Mouse (Mus musculus) forebrain, embryonic 16.5 days (tissue): ENCODE results near the gene Pacs1. TPM values are rescaled to one million over a fixed set of nuclear protein-coding genes. Genes with fewer than 3 reads are reported as not detected.
"Not testable (repeated sequence)": the region's sequence is repeated elsewhere in the genome, so short reads cannot be mapped to it uniquely, and the experiment has no call there.

Experiments
- ATAC-seq: fragments of 200-750 bp; cut with Nextera tagmentation; 2 replicates; pipeline ENCODE4 v1.8.0; 2017; ENCODE audit warnings: mild to moderate bottlenecking, moderate library complexity
- H3K27ac ChIP-seq: fragments of 300-500 bp; sonication (generic); 2 replicates; pipeline ENCODE4 v1.5.1; 2014; ENCODE audit warnings: low read length, control low read depth
- H3K27me3 ChIP-seq: fragments of 300-500 bp; sonication (generic); replicated peaks from 2 replicates; pipeline ENCODE4 v1.6.1; 2014; ENCODE audit warnings: low read length; ENCODE audit not compliant: control insufficient read depth, insufficient read depth
- H3K36me3 ChIP-seq: fragments of 300-500 bp; sonication (generic); 2 replicates; pipeline ENCODE4 v1.6.1; 2014; ENCODE audit not compliant: control insufficient read depth, insufficient read depth
- H3K4me1 ChIP-seq: fragments of 300-500 bp; sonication (generic); replicated peaks from 2 replicates; pipeline ENCODE4 v1.6.1; 2014; ENCODE audit warnings: low read length; ENCODE audit not compliant: control insufficient read depth, insufficient read depth
- H3K4me2 ChIP-seq: fragments of 300-500 bp; sonication (generic); 2 replicates; pipeline ENCODE4 v1.6.1; 2014; ENCODE audit warnings: mild to moderate bottlenecking, low read length, control low read depth
- H3K4me3 ChIP-seq: fragments of 300-500 bp; sonication (generic); replicated peaks from 2 replicates; pipeline ENCODE4 v1.5.1; 2014; ENCODE audit warnings: mild to moderate bottlenecking, low read length, control low read depth
- H3K9ac ChIP-seq: fragments of 300-500 bp; sonication (generic); replicated peaks from 2 replicates; pipeline ENCODE4 v1.6.1; 2014; ENCODE audit warnings: low read depth, low read length, control low read depth
- H3K9me3 ChIP-seq: fragments of 300-500 bp; sonication (generic); 2 replicates; pipeline ENCODE4 v1.6.1; 2016; ENCODE audit warnings: low read length; ENCODE audit not compliant: control insufficient read depth
- WGBS: fragments of 180-500 bp; shearing (Covaris S2); extraction: QIAGEN DNeasy Blood & Tissue Kit; methylation state at CpG from one replicate; pipeline ENCODE4 v1.1.7; 2014; 5-methylcytosine and 5-hydroxymethylcytosine counted together
- microRNA-seq: library from miRNA; unstranded; fragments of <30 nt; microRNA quantifications from one replicate; pipeline ENCODE4, GENCODE M21; 2017
- polyA plus RNA-seq: library from polyadenylated mRNA; unstranded; fragments of >200 nt; fragmentation: Nextera tagmentation; extraction: Ambion mirVana; gene quantifications from 2 replicates; pipeline ENCODE4 v1.2.1, GENCODE M21; 2015

Gene Pacs1
- polyA plus RNA-seq, 1 experiment from 2014 or later = 39.1 TPM

DNA sequence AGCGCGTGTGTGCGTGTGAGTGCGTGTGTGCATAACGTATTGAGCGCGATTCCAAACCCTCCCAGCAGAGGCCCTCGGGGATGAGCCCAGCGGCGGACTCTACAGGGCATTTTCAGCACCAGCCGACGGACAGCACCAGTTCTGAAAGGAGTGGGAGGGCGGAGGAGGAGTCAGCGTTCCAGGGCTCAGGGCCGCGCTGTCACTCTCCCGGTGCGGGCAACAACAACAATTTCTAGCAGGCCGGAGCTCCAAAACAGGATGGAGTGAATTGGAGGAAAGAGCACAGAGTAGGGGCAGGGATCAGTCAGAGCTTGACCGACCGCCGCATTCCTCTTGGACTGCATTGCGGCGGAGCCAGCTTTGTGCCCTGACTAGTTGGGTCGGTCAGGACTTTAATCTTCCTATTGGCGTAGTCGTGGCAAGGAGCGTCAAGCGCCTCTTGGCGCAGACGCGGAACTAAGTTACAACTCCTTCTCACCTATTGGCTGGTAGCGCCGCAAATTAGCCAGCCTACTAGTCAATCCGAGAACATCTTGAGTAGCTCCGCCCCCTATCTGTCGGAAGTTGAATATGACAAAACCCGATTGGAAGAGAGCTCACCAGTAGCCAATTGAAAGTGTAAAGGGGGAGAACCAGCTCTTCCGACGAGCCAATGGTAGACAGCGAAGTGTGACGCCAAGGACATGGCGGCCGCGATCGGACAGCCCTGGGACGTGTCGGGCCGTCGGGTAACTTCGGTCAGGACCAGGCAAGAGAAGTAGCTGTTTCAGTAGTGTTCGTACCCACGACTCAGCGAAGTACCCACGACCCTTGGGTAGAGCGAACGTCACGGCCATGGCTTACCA is 184.8 kb downstream of the Pacs1 start, which contains the start of gene Yif1a:
Yif1a (plus strand) TSS at position 655 of the 845 bp plus-strand sequence.
- WGBS = under 1% methylated on average over 58 of the region's 58 CpGs
- peaks cover 29% of the 10 kb centered on the region for H3K27me3 ChIP-seq

GRCm38 (mm10) chr19:5086533-5086932 is 186.4 kb downstream of the Pacs1 start:
- H3K27me3 ChIP-seq = peaks cover 44% of the 10 kb centered on the region
- not testable (repeated sequence) for H3K4me3 ChIP-seq, H3K9me3 ChIP-seq, ATAC-seq, H3K27ac ChIP-seq, H3K9ac ChIP-seq, H3K4me2 ChIP-seq, H3K36me3 ChIP-seq
- peaks cover 24% of the 10 kb centered on the region for H3K4me1 ChIP-seq
- 58% methylated on average over 4 of the region's 4 CpGs for WGBS

More for the DNA sequence above, 184.8 kb downstream of the Pacs1 start, which contains the start of gene Yif1a:
- H3K9me3 ChIP-seq = no peaks in the 10 kb centered on the region
- peak within 1 kb of the TSS; percentile 59 for H3K9ac ChIP-seq
- peak within 1 kb of the TSS; percentile 55 for H3K4me3 ChIP-seq
- peak within 1 kb of the TSS; percentile 89 for H3K27ac ChIP-seq
- peaks cover 11% of the 10 kb centered on the region for H3K36me3 ChIP-seq
- peak within 1 kb of the TSS; percentile 74 for H3K4me2 ChIP-seq
- peaks cover 24% of the 10 kb centered on the region for H3K4me1 ChIP-seq
- peak; percentile 95 for ATAC-seq

DNA sequence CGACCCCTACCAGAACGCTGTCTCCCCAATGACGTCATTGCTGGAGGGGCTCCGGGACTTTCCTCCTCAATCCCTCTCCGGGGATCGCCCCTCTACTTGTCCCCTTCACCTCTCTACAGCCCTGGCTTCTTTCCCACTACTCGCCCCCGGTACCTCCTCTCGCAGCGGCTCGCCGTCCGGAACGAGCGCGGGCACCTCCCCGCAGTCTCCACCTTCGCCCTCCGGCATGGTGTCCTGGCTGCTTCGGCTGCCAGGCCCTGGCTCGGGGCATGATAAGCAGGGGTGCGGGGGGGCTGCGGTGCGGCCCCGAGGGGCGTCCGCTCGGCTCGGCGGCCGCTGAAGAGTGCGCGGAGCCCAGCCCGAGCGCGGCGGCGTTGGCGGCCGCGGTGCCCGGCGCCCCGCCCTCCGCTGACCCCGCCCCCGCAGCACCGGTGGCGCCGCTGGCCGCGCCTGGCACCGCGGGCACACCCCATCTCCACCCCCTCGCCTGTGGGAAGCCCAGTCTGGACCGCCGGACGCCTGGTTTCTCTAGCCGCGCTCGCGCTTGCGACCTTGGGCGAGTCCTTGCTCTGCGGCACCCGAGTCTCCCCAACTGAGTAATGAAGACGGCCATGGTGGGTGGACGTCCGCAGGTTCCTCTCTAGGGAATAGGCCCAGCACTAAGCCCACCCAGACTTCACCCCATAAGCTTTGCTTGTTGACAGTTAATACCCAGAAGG is 187.6 kb downstream of the Pacs1 start, which contains the start of gene Tmem151a:
Tmem151a (minus strand) TSS at position 387 of the 719 bp plus-strand sequence.
- Histone ChIP-seq H3K9ac (peak within 1 kb of the TSS; percentile 71), H3K36me3 (no peaks in the 10 kb centered on the region), H3K4me1 (peaks cover 24% of the 10 kb centered on the region), H3K27ac (no peak within 1 kb of the TSS), H3K27me3 (peaks cover 55% of the 10 kb centered on the region), H3K9me3 (no peaks in the 10 kb centered on the region), H3K4me2 (peak within 1 kb of the TSS; percentile 85), H3K4me3 (peak within 1 kb of the TSS; percentile 64)
- under 1% methylated on average over 69 of the region's 69 CpGs for WGBS
- ATAC-seq = no peak

DNA sequence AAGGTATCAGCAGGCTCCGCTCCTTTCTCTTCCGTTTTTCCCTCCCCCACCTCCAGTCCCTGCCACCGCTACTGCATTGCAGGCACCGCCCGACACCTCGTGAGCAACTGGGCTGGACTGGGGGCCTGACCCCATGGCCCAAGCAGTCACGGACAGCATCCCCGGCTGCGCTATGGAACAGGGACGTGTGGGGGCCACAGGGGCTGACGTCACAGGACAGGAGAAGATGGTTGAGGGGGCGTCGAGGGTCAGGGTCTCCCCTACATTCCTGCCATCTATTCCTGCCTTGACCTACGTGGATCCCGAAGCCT is 188.1 kb downstream of the Pacs1 start:
- no peak overlapping the region for H3K27ac ChIP-seq
- H3K27me3 ChIP-seq = peaks cover 58% of the 10 kb centered on the region
- peak overlapping the region; percentile 85 for H3K4me2 ChIP-seq
- peak overlapping the region; percentile 64 for H3K4me3 ChIP-seq
- 4% methylated on average over 15 of the region's 15 CpGs for WGBS
- no peaks in the 10 kb centered on the region for H3K36me3 ChIP-seq
- H3K4me1 ChIP-seq = peaks cover 24% of the 10 kb centered on the region
- peak overlapping the region; percentile 71 for H3K9ac ChIP-seq
- no peak for ATAC-seq
- H3K9me3 ChIP-seq = no peaks in the 10 kb centered on the region

GRCm38 (mm10) chr19:5083961-5084833 is 188.7 kb downstream of the Pacs1 start:
- no peak for ATAC-seq
- 59% methylated on average over 3 of the region's 3 CpGs for WGBS
- Histone ChIP-seq H3K4me3 (peak overlapping the region; percentile 64), H3K4me1 (peaks cover 20% of the 10 kb centered on the region), H3K4me2 (peak overlapping the region; percentile 85), H3K36me3 (no peaks in the 10 kb centered on the region), H3K27me3 (peaks cover 58% of the 10 kb centered on the region), H3K9me3 (no peaks in the 10 kb centered on the region), H3K9ac (peak overlapping the region; percentile 71), H3K27ac (no peak overlapping the region; the same call in 1 of the 2 replicates)

Small RNAs within 50 kb of the gene (microRNA-seq; reads per million reads assigned to microRNA genes)
- not detected for gene Gm27468

Other genes with a start within 250 kb of the Pacs1 start
- 11.2 and 13.4 TPM in 2 replicates for gene Slc29a2, start 249.3 kb downstream of the Pacs1 start, polyA plus RNA-seq
- 58.2 and 62.5 TPM in 2 replicates for gene B4gat1, start 234.3 kb downstream of the Pacs1 start, polyA plus RNA-seq
- 2.1 and 2.9 TPM in 2 replicates for gene AC124502.3, start 234.2 kb downstream of the Pacs1 start, polyA plus RNA-seq
- 50.2 and 51.2 TPM in 2 replicates for gene Brms1, start 231.8 kb downstream of the Pacs1 start, polyA plus RNA-seq
- gene Rin1, start 222.6 kb downstream of the Pacs1 start, polyA plus RNA-seq = 1.3 and 1.9 TPM in 2 replicates
- gene Cd248, start 205.0 kb downstream of the Pacs1 start, polyA plus RNA-seq = 11.9 and 14.3 TPM in 2 replicates
- 8.0 and 15.8 TPM in 2 replicates for gene Tmem151a, start 187.6 kb downstream of the Pacs1 start, polyA plus RNA-seq
- 54.0 and 56.0 TPM in 2 replicates for gene Yif1a, start 184.6 kb downstream of the Pacs1 start, polyA plus RNA-seq
- 297 and 347 TPM in 2 replicates for gene Cnih2, start 174.6 kb downstream of the Pacs1 start, polyA plus RNA-seq
- 239 and 241 TPM in 2 replicates for gene Rab1b, start 166.0 kb downstream of the Pacs1 start, polyA plus RNA-seq
- gene Klc2, start 154.6 kb downstream of the Pacs1 start, polyA plus RNA-seq = 48.1 and 55.5 TPM in 2 replicates
- 347 and 373 TPM in 2 replicates for gene Sf3b2, start 22.3 kb upstream of the Pacs1 start, polyA plus RNA-seq
- gene Gal3st3, start 25.2 kb upstream of the Pacs1 start, polyA plus RNA-seq = 36.3 and 40.5 TPM in 2 replicates
- gene Catsper1, start 62.6 kb upstream of the Pacs1 start, polyA plus RNA-seq = not detected in 2 replicates
- 3.0 and 4.7 TPM in 2 replicates for gene Cst6, start 76.5 kb upstream of the Pacs1 start, polyA plus RNA-seq
- gene Eif1ad, start 93.6 kb upstream of the Pacs1 start, polyA plus RNA-seq = 43.3 and 49.9 TPM in 2 replicates
- gene Banf1, start 94.0 kb upstream of the Pacs1 start, polyA plus RNA-seq = 378 and 389 TPM in 2 replicates
- gene Sart1, start 115.6 kb upstream of the Pacs1 start, polyA plus RNA-seq = 74.4 and 75.1 TPM in 2 replicates
- gene Tsga10ip, start 129.4 kb upstream of the Pacs1 start, polyA plus RNA-seq = not detected in 2 replicates
- 283 and 294 TPM in 2 replicates for gene Drap1, start 151.9 kb upstream of the Pacs1 start, polyA plus RNA-seq
- 61.1 and 62.9 TPM in 2 replicates for gene AI837181, start 152.0 kb upstream of the Pacs1 start, polyA plus RNA-seq
- gene Fosl1, start 174.4 kb upstream of the Pacs1 start, polyA plus RNA-seq = not detected in 2 replicates
- gene Ccdc85b, start 184.8 kb upstream of the Pacs1 start, polyA plus RNA-seq = 8.6 and 8.8 TPM in 2 replicates
- gene Fibp, start 187.5 kb upstream of the Pacs1 start, polyA plus RNA-seq = 165 and 185 TPM in 2 replicates
- gene Ctsw, start 195.4 kb upstream of the Pacs1 start, polyA plus RNA-seq = 5.7 and 6.3 TPM in 2 replicates
- 30.2 and 39.1 TPM in 2 replicates for gene Efemp2, start 200.8 kb upstream of the Pacs1 start, polyA plus RNA-seq
- gene Mus81, start 215.3 kb upstream of the Pacs1 start, polyA plus RNA-seq = 56.0 and 60.5 TPM in 2 replicates
- 3,630 and 3,701 TPM in 2 replicates for gene Cfl1, start 217.3 kb upstream of the Pacs1 start, polyA plus RNA-seq
- gene 1700020D05Rik, start 230.7 kb upstream of the Pacs1 start, polyA plus RNA-seq = 0.32 and 0.70 TPM in 2 replicates
- gene Snx32, start 237.4 kb upstream of the Pacs1 start, polyA plus RNA-seq = 76.1 and 87.8 TPM in 2 replicates